Mouse (Mus musculus) 416B (cell line): ENCODE results near the gene B4gat1.

Experiments
- DNase-seq: peaks from one replicate; pipeline ENCODE4 v3.0.0; 2011; ENCODE audit warnings: low read depth

B4gat1 gene

DNA sequence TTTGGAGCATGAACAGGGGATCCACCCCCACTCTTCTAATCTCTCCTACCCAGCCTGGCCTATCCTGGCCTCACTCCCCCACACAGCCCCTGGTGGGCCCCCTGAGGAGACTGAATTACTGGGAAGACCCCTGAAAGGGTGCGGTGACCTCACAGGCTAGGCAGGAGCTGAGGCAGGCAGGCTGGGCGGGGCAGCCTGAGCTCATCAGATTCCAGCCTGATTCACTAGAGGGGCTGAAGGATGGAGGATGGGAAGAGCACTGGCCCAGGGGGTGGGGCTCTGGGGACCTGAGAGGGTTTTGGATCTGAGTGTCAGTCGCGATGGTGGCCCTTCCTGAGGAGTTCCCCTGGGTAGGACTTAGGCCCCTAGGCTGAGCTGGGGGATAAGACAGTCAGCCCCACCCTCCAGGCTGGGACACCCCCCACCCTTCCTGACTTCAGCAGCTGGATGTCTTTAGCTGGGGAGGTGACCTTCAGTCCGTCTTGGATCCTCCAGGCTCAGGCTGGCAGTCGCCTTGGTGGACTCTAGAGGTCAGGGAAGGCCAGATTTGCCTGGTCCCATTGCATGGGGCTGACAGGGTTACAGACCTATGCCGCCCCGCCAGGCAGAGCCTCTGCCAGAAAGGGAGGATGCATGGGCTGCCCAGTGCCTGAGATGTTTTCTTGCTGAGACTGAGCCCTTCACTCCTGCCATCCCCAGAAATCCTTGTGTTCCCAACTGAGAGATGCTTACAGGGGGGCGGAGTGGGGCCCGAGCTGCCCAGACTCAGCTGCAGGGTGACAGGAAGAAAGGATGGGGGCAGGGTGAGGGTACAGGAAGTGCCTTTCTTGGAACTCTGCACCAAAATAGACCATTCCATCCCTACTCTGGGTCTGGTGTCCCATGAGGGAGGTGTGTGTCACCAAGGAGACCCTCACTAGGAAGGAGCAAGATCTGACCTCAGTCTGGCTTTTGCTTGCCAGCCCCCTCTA lies 20.5 kb downstream of the B4gat1 start:
- DNase-seq, result no peak

DNA sequence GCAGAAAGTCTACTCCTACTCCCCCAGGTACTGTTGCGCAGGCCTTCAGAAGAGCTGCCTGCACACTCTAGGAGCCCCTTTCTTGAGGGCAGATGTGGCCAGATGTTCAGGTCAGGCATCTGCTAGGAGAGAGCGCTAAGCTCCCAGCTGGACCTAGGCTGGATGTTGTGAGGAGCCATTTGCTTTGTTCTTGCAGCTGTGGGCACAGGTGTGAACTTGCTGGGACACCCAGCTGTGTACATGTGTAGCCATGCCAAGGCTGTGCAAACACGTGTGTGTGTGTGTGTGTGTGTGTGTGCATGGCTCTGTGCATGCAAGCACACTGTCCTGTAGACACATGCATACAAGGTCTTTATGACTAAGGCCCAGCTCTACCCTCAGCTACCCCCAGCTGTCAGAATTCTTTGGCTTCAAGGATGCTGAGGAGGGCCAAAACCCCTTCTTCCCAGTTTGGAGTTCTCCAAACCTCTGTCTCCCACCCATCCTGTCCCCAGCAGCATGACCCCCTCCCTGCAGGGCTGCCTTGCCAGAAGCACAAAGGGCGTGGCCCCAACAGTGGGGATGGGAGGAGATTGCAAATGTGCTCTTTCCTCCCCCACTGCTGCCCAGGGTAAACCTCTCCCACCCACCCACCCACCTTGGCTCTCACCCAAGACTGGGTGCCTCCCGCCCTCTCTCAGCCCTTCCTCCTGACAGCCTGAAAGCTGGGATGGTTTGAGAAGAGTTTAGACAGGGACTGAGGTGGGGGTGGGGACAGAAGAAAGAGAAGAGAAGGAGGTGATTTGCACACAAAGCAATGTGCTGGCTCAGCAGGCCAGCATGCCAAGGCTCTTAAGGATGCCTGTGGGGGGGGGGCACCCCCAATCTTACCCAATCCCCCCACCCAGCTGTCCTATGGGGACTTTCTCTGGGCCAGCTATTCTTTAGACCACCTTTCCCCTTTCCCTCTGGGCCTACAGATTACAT lies 22.0 kb downstream of the B4gat1 start:
- no peak for DNase-seq

DNA sequence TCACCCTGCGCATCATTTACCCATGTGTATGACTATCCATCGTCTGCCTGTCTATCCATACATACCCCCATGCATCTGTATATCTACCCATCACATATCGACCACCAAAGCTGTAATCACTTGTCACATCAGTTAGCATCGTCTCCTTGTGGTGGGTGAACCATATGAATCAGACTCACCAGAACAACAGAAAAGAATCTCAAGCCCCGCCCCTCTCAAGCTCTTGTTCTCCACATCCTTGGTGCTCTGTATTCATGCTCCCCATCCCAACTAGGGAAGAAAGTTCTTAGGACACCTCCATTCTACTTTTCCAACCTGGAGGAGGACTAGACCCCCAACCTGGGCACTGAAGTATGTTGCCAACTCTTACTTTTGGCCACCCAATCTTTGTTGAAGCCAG lies 23.4 kb downstream of the B4gat1 start:
- no peak for DNase-seq

- DNase-seq, result no peak
Measured at GRCm38 (mm10) chr19:5062446-5062845, 23.8 kb downstream of the B4gat1 start.

DNA sequence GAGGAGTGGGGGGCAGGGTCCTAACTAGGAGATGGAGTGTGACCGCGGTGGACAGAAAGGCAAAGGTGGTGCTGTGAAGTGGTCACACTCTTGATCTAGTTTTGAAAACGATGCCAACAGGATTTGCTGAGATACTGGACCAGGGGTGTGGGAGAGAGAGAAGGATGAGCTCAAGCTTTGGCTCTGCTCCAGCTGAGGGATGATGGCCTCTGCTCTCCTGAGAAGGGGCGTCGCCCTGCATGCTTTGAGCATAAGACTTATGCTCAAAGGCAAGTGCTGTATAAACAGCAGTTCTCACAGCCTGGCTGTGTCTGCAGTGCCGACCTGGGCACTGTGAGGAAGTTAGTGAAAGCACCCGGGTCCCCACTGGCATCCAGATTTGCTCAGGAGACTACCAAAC lies 26.5 kb downstream of the B4gat1 start:
- no peak for DNase-seq

DNA sequence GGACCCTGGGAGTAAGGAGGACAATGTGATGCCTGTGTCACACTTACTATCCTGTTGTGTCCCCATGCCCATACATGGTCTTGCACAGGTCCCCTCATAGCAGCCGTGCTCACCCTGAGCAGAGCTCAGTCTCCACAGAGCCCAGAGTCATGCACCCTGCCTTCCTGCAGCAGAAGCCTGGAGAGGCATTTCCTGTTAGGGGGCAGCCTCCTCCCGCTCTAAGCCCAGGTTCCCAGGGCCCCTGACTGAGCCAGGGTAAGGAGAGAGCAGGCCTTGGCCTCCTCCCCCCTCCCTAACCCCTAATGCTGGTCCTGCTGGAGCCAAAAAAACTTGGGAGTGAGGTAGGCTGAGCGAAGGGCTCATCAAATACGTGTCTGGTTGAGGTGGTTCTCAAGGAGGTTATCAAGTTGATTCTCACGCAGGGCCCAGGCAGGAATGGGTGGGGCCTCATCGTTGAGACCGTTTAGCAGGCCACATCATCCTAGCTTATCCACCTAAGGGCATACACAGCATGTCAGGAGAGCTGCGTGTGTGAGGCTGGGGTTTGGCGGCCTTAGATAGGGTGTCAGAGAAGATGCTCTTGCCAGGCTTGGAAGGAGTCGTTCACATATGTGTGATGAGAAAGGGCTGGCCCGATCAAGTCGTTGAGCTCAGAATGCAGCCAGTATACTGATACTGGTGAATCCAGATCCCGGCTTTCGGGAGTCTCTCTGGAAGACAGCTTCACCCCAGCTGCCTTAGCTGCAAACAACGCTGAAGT lies 28.6 kb downstream of the B4gat1 start:
- DNase-seq, result no peak

DNA sequence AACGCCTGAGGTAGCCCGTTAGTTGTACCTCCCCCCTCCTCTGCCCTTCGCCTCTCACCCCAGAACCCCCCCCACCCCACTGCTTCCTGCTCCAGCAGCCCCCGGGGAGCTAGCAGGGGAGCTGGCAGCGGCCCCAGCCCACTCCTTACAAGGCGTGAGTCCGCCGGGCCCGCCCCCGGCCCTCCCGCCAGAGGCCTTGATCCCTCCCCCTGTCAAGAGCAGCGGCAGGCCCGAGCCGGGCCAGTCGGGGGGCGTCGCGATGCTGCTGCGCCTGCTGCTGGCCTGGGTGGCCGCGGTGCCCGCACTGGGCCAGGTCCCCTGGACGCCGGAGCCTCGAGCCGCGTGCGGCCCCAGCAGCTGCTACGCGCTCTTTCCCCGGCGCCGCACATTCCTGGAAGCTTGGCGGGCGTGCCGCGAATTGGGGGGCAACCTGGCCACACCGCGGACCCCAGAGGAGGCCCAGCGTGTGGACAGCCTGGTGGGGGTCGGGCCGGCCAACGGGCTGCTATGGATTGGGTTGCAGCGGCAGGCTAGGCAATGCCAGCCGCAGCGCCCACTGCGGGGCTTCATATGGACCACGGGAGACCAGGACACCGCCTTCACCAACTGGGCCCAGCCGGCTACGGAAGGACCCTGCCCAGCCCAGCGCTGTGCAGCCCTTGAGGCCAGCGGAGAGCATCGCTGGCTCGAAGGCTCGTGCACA lies 29.4 kb downstream of the B4gat1 start, which contains the start of gene Cd248:
TSS of gene Cd248 (plus strand) at position 212 of the 703 bp plus-strand sequence.
- no peak for DNase-seq

DNA sequence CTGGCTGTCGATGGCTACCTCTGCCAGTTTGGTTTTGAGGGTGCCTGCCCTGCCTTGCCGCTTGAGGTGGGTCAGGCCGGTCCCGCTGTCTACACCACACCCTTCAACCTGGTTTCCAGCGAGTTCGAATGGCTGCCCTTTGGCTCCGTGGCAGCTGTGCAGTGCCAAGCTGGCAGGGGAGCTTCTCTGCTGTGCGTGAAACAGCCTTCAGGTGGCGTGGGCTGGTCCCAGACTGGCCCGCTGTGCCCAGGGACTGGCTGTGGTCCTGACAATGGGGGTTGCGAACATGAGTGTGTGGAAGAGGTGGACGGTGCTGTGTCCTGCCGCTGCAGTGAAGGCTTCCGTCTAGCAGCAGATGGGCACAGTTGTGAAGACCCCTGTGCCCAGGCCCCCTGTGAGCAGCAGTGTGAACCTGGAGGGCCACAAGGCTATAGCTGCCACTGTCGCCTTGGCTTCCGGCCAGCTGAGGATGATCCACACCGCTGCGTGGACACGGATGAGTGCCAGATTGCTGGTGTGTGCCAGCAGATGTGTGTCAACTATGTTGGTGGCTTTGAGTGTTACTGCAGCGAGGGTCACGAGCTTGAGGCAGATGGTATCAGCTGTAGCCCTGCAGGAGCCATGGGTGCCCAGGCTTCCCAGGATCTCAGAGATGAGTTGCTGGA lies 30.1 kb downstream of the B4gat1 start:
- no peak for DNase-seq

- DNase-seq, result no peak
Measured at GRCm38 (mm10) chr19:5069486-5069885, 30.9 kb downstream of the B4gat1 start.

- no peak for DNase-seq
Measured at GRCm38 (mm10) chr19:5069978-5070377, 31.4 kb downstream of the B4gat1 start.

DNA sequence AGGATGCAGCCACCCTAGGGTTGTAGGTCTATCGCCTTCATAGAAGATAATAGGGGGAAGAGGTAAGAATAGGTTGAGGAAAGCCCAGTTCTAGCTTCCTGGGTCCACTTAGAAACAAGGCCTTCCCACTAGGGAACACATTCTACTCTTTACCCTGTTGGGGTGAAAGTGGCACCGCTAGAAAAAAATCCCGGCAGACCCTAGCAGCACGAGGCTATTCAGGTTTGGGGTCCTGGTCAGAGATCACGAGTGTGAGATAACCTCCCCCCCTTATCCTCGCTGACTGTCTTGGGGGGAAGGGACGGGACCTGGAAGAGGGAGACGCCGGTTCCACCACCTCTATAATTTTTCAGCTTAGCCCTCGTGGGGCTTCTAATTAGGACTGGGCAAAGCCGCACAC lies 32.5 kb downstream of the B4gat1 start:
- no peak for DNase-seq

DNA sequence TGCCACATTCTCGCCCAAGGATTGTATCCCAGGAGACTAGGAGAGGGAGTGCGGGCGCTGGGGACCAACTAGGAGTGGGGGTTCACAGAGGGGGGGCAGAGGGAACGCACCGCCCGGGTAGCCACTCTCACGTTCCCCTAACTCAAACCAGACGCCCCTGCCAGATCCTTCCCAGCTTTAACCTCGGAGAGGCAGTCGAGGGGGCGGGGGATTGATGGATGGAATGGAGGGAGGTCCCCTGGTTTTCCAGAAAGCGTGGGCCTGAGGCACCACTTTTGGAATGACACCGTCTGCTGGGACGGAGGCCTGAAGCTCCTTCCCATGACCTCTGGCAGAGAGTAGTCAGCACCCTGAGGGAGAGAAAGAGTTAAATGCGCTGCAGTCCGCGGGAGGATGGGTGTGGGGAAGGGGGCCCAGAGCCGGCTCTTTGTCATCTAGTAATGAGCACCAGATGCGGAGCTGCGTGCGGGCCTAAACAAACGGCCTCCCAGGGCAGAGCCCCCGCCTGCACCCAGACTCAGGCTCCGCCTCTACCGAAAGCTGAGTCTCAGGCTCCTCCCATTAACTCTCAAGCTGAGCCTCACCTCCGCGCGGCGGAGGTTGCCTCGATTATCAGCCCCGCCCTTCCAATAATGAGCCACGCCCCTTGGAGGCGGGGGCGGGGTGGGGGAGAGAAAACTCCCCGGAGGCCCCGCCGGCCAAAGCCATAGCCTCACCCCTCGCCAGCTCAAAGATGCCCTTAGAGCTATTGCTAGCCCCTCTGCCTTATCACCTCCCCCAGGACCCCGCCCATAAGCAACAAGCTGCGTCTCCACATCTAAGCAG lies 33.1 kb downstream of the B4gat1 start:
- DNase-seq, result peak; percentile 86

DNA sequence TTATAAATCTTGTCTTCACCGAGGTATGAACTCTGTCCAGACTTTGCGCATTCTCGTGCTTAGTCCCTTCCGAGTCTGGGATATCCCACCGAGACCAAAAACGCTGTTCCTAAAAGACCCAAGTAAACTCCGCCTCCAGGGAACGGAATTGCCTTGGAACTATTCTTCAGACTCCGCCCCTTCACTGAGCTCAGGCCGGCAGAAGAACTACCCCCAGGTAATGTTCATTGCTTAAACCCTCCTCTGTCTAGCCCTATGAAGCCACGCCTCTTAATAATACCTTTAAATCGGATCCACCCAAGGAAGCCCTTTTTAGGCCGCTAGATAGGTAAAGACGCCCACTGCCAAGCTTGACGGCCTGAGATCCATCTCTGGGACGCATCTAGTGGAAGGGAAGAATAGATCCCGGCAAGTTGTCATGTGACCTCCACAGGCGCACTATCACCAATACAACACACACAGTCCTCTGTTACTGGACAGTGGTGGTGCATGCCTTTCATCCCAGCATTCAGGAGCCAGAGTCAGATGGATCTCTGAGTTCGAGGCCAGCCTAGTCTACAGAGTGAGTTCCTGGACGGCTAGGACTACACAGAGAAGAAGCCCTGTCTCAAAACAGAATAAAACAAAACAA lies 33.9 kb downstream of the B4gat1 start:
- peak; percentile 63 for DNase-seq

GRCm38 (mm10) chr19:5073028-5073427 lies 34.4 kb downstream of the B4gat1 start:
- peak; percentile 73 for DNase-seq

GRCm38 (mm10) chr19:5073518-5073917 lies 34.9 kb downstream of the B4gat1 start:
- no peak for DNase-seq

- peak; percentile 35 for DNase-seq
Measured at GRCm38 (mm10) chr19:5079279-5079678, 40.7 kb downstream of the B4gat1 start.

DNA sequence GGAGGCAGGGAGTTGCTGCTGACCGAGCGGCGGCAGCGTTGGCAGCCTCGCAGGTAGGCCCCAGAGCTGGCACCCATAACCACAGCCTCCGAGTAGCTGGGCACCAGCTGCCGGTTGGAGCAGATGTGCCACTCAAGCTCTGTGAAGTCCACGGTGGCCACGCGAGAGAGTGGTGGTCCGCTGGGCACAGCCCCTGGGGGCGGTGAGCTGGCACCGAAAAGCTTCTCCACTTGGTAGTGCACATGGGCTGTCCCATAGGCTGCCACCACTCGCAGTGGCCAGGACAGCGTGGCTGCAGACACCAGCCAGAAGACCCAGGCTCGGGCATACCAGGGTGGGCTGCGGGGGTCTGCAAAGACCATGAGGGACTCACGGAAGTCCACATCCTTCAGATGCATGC lies 43.4 kb downstream of the B4gat1 start:
- no peak for DNase-seq

DNA sequence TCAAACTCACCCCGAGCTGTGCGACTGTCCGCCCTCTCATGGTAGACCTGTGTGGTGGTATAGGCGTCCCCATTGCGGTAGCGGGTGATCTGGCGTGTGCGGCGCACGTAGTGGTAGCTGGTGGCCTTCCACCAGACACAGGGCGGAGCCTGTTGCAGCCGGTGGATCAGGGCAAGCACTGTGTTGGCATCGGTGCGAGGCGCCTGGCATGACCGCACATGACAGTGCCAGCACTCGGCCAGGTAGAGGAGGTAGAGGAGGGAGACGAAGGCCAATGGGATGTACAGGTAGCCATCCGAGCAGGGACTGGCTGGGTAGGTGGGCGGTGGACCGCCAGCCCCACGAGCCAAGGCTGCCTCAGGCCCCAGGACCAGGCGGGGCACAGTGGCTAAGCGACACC lies 44.0 kb downstream of the B4gat1 start:
- DNase-seq, result no peak
